Mouse (Mus musculus) stomach, postnatal 0 days (tissue): ENCODE results near the gene Cox19. TPM values are rescaled to one million over a fixed set of nuclear protein-coding genes. Genes with fewer than 3 reads are reported as not detected.
"Not testable (repeated sequence)": the region's sequence is repeated elsewhere in the genome, so short reads cannot be mapped to it uniquely, and the experiment has no call there.

ENCODE experiments used
- ATAC-seq: fragments of 200-750 bp; cut with Nextera tagmentation; 2 replicates; pipeline ENCODE4 v1.8.0; 2017; ENCODE audit not compliant: low FRiP score, low TSS enrichment
- DNase-seq: peaks from one replicate; pipeline ENCODE4 v3.0.0-alpha.2; 2016; ENCODE audit warnings: low spot score
- H3K27ac ChIP-seq: fragments of 300-500 bp; sonication (generic); replicated peaks from 2 replicates; pipeline ENCODE4 v1.5.1; 2014; ENCODE audit warnings: mild to moderate bottlenecking, control low read depth
- H3K27me3 ChIP-seq: fragments of 300-500 bp; sonication (generic); 2 replicates; pipeline ENCODE4 v1.6.1; 2014; ENCODE audit warnings: low read length; ENCODE audit not compliant: control insufficient read depth, insufficient read depth
- H3K36me3 ChIP-seq: fragments of 300-500 bp; sonication (generic); 2 replicates; pipeline ENCODE4 v1.6.1; 2014; ENCODE audit warnings: low read length, mixed read lengths; ENCODE audit not compliant: control insufficient read depth, insufficient read depth
- H3K4me1 ChIP-seq: fragments of 300-500 bp; sonication (generic); replicated peaks from 2 replicates; pipeline ENCODE4 v1.6.1; 2014; ENCODE audit warnings: antibody characterized with exemption; ENCODE audit not compliant: control insufficient read depth, insufficient read depth
- H3K4me2 ChIP-seq: fragments of 300-500 bp; sonication (generic); replicated peaks from 2 replicates; pipeline ENCODE4 v1.6.1; 2014; ENCODE audit warnings: low read depth, mild to moderate bottlenecking, control low read depth, moderate library complexity
- H3K4me3 ChIP-seq: fragments of 300-500 bp; sonication (generic); 2 replicates; pipeline ENCODE4 v1.5.1; 2014; ENCODE audit warnings: low read depth, low read length, control low read depth
- H3K9ac ChIP-seq: fragments of 300-500 bp; sonication (generic); 2 replicates; pipeline ENCODE4 v1.6.1; 2014; ENCODE audit warnings: mild to moderate bottlenecking, low read length, control low read depth, mixed read lengths
- H3K9me3 ChIP-seq: fragments of 300-500 bp; sonication (generic); 2 replicates; pipeline ENCODE4 v1.6.1; 2016; ENCODE audit warnings: low read length; ENCODE audit not compliant: control insufficient read depth
- CTCF ChIP-seq: IDR thresholded peaks from 2 replicates; pipeline ENCODE4 v1.5.1; 2016; ENCODE audit warnings: antibody characterized with exemption, low read depth, mild to moderate bottlenecking, moderate library complexity
- EP300 ChIP-seq: optimal IDR thresholded peaks from 2 replicates; pipeline ENCODE3; 2016; ENCODE audit warnings: antibody characterized with exemption
- WGBS: fragments of 180-500 bp; shearing (Covaris S2); extraction: QIAGEN DNeasy Blood & Tissue Kit; methylation state at CpG from one replicate; pipeline ENCODE4 v1.1.7; 2014; 5-methylcytosine and 5-hydroxymethylcytosine counted together
- polyA plus RNA-seq: library from polyadenylated mRNA; unstranded; fragments of >200 nt; fragmentation: Nextera tagmentation; extraction: Ambion mirVana; gene quantifications from 2 replicates; pipeline ENCODE4 v1.2.1, GENCODE M21; 2015

Gene Cox19
- polyA plus RNA-seq, 1 experiment from 2014 or later, result 114 TPM

DNA sequence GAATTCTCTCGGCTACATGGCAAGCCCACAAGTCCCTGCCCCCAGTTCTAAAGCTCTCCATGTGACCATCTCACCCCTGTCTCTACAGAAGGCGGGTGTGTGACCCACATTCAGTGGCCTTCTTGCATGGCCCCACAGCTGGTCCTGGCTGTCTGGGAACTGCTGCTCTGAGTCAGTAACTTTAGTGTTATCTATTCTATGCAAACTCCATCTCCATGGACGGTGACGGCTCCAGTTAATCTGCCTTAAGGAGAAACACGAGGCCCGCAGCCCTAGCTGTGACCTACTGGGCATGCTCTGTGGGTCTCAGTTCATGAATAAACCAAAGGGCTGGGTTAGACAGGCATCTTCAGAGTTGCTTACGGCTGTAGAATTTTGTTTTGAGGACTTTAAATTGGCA is 43.2 kb upstream of the Cox19 start:
- H3K4me1 ChIP-seq, result peaks cover 4% of the 10 kb centered on the region
- no peaks in the 10 kb centered on the region for H3K27me3 ChIP-seq
- H3K9ac ChIP-seq, result no peak overlapping the region
- no peak overlapping the region for H3K4me2 ChIP-seq
- no peaks in the 10 kb centered on the region for H3K9me3 ChIP-seq
- no peaks in the 10 kb centered on the region for H3K36me3 ChIP-seq
- no peak for DNase-seq
- TF ChIP-seq CTCF, result no peak
- TF ChIP-seq EP300, result no peak
- 59% methylated on average over 7 of the region's 7 CpGs for whole genome bisulfite sequencing
- no peak overlapping the region for H3K4me3 ChIP-seq
- no peak for ATAC-seq
- no peak overlapping the region for H3K27ac ChIP-seq

DNA sequence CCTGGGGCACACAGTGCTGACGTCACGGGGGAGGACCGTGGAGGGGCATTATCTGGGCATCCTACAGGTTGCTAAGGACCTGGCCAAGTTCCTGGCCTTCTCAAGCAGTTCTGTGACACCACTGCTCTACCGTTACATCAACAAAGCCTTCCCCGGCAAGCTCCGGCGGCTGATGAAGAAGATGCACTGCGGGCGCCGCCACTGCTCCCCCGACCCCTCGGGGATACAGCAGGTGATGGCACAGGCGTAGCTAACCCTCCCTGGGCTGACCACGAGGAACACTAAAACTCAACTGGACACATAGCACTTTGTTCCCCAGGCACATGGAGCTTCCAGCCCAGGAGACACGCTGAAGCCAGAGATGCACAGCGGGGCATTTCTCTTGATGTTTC is 42.0 kb upstream of the Cox19 start:
- DNase-seq (no peak), ATAC-seq (no peak)
- TF ChIP-seq CTCF, result no peak
- TF ChIP-seq EP300, result no peak
- 91% methylated on average over 16 of the region's 16 CpGs for WGBS
- Histone ChIP-seq H3K9ac (no peak overlapping the region), H3K27ac (no peak overlapping the region), H3K4me3 (no peak overlapping the region), H3K4me1 (peaks cover 9% of the 10 kb centered on the region), H3K4me2 (no peak overlapping the region), H3K27me3 (no peaks in the 10 kb centered on the region), H3K9me3 (no peaks in the 10 kb centered on the region), H3K36me3 (no peaks in the 10 kb centered on the region)

- Histone ChIP-seq H3K36me3 (no peaks in the 10 kb centered on the region), H3K4me1 (peaks cover 9% of the 10 kb centered on the region), H3K4me2 (no peak overlapping the region), H3K9me3 (no peaks in the 10 kb centered on the region), H3K4me3 (no peak overlapping the region), H3K27me3 (no peaks in the 10 kb centered on the region), H3K27ac (no peak overlapping the region), H3K9ac (no peak overlapping the region)
- TF ChIP-seq CTCF, result no peak
- TF ChIP-seq EP300, result no peak
- 93% methylated on average over 37 of the region's 37 CpGs for WGBS
- ATAC-seq, result no peak
- DNase-seq, result no peak
These were observed 41.3 kb upstream of the Cox19 start for GRCm38 (mm10) chr5:139392219-139393196.

DNA sequence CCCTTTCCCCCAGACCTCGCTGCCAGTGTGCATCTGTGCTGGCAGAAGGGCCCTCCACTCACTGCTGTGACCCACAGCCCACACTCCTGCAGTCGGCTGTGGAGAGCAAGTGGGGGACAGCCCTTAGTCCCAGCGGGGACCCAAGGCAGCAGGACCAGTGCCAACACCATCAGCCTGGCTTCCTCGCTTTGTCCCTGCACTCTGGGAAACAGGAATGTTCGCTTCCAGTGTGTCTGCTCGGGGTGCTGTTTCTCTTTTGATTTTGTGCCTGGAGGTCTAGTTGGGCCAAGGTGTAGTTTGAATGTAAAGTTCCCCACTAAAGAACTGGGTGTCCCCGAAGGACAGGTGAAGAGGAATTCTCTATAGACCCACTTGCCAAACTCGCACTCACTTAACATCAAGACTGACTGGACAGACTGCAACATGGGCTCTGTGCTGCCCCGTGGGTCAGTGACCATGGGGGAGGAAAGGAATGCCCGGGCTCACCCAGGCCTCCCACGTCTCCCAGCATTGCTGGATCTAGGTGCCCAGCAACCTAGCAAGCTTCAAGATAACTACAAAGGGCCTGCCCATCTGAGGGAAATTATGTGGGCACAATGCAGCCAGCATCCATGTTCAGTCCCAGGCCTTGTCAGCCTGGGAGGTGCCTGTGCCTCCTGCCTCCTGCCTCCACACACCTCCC is 40.2 kb upstream of the Cox19 start:
- Histone ChIP-seq H3K9me3 (no peaks in the 10 kb centered on the region), H3K4me3 (no peak overlapping the region), H3K9ac (no peak overlapping the region), H3K4me1 (peaks cover 9% of the 10 kb centered on the region), H3K36me3 (no peaks in the 10 kb centered on the region), H3K27me3 (no peaks in the 10 kb centered on the region), H3K4me2 (no peak overlapping the region), H3K27ac (no peak overlapping the region)
- DNase-seq (no peak), ATAC-seq (no peak)
- WGBS, result 78% methylated on average over 11 of the region's 11 CpGs
- TF ChIP-seq CTCF, result no peak
- no peak for TF ChIP-seq EP300

DNA sequence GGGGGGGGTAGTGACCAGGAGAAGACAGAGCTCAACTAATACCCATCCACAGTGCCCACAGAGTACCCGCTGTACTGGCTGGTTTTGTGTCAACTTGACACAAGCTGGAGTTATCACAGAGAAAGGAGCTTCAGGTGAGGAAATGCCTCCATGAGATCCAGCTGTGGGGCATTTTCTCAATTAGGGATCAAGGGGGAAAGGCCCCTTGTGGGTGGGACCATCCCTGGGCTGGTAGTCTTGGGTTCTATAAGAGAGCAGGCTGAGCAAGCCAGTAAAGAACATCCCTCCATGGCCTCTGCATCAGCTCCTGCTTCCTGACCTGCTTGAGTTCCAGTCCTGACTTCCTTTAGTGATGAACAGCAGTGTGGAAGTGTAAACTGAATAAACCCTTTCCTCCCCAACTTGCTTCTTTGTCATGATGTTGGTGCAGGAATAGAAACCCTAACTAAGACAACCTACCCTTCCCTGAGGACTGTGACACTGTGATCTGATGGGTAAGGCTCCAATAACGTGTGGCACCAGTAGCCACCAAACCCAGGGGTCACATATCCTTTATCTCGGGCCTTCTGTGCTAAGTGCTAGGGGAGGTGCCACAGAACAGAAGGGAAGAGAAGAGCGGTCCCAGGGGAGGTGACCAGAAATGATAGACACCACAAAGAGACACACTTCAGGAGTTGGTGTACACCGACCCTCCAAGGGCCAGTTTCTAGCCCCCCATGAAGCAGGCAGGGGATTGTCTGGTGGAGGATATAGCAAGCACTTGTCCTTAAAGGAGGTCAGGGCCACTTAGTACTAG is 39.3 kb upstream of the Cox19 start:
- H3K9ac ChIP-seq, H3K27ac ChIP-seq, H3K36me3 ChIP-seq, H3K27me3 ChIP-seq, H3K4me3 ChIP-seq, H3K9me3 ChIP-seq, ATAC-seq, DNase-seq, H3K4me1 ChIP-seq, H3K4me2 ChIP-seq: not testable (repeated sequence)
- WGBS, result 71% methylated on average over 5 of the region's 5 CpGs
